Mouse (Mus musculus) bone marrow macrophage, adult 2 months (primary cell): ENCODE data around the gene Slx4ip.

Source experiments
- CTCF ChIP-seq: IDR thresholded peaks from 2 replicates; pipeline ENCODE4 v1.5.1; 2012; ENCODE audit warnings: low read depth, mild to moderate bottlenecking, low read length, moderate library complexity
- POLR2A ChIP-seq: IDR thresholded peaks from 2 replicates; pipeline ENCODE4 v1.6.1; 2012; ENCODE audit warnings: mild to moderate bottlenecking, low read depth, low read length, borderline replicate concordance

DNA sequence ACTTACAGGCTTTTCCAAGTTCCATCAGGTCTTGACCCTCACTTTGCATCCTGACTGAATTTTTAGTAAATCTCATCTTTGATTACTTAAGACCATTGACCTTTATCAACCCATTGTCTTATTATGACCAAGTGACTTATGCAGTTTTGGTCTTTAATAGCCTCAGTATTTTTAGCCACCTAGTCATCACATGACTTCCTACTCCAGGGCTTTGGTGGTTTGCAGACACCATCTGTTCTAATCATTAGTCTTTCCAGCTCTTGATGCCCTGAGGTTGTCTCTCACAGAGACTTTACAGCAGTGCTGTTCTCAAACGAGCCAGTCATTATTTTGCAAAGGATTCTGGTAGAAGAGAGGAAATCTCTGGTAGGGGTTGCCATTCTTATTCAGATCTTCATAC lies 121.0 kb downstream of the Slx4ip start:
- TF ChIP-seq CTCF (no peak), POLR2A (no peak)
